Mouse (Mus musculus) 3T3-L1 (cell line): Measurements from ENCODE around the gene Slc6a13.
A peak's percentile ranks its signal among the peaks of the same experiment; 100 is the strongest.

Experiments used
- DNase-seq: peaks from one replicate; pipeline ENCODE4 v3.0.0-alpha.2; 2015; ENCODE audit warnings: low read depth, low spot score

Slc6a13 gene

DNA sequence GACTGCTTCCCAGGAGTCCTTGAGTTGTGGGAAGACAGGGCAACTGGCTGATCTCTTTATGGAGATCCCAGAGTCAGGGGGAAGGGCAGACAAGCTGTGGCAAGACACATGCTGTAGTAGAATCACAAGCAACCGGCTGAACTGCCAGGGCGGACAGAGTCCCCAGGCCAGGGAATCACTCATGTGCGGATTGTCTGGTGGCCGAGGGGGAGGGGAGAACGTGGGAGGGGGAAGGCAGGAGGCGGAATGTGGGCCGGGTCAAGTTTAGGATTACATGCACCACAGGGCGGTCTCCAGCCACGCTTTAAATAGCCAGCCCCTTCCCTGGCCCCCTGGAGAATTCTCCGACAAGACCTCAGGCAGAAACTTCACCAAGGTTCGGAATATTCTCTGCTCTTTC, at the start of gene Slc6a13:
Slc6a13 (plus strand) TSS at position 274 of the 400 bp plus-strand sequence.
- no peak for DNase-seq

GRCm38 (mm10) chr6:121250406-121250805, 49.6 kb upstream of the Slc6a13 start:
- no peak for DNase-seq

GRCm38 (mm10) chr6:121251256-121251655, 48.8 kb upstream of the Slc6a13 start:
- no peak for DNase-seq

DNA sequence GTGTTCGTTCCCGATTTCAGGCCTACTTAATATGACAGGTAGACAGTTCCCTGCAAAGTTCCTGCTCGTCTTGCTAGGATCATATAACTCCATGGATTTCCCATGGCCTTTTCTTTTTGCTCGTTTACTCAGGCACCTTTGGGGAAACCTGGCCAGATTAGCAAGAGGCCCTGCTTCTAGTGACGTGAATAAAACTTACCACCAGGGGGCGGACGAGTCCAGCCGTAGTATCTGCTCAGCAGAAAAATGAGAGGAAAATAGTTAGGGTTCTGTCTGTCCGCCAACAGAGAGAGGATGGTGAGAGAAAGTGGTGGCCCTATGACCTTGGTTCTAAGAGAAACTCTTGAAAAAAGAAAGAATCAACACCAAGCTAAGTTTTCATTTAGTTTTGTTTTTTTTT, 39.5 kb upstream of the Slc6a13 start:
- DNase-seq = peak; percentile 81

DNA sequence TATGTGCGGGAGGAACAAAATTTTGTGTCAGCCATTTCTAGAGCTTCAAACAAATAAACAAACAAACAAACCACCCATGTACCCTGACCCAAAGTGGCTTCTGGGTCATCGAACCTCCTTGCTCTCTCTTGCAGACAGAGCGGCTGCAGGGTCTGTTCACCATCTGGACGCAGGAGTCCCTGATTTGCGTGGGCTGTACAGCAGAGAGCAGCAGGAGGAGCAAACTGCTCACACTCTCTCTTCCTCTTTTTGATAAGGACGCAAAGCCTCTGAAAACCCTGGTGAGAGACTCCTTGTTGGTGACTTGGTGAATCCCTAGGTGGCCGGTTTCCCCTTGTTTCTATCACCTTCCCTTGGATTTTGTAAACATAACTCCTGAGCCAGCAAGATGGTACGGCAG, 38.8 kb upstream of the Slc6a13 start:
- no peak for DNase-seq

DNA sequence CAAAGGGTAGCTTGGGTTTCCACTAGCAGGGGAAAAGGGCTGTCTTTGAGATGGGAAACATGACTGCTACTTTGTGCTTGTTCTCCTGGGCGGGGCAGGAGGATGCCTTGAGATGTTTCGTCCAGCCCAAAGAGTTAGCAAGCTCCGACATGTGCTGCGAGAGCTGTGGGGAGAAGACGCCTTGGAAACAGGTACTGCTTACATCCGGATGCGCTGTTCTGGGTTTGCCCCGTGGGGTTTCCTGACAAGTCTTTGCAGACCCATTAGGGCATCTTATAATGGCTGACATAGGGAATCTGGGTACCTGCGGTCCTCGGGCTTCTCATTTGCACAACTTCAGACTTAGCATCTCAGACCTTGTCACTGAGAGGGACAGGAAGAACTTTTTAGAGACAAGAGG, 38.0 kb upstream of the Slc6a13 start:
- DNase-seq = no peak

GRCm38 (mm10) chr6:121262496-121262895, 37.5 kb upstream of the Slc6a13 start:
- no peak for DNase-seq

GRCm38 (mm10) chr6:121270156-121270555, 29.9 kb upstream of the Slc6a13 start:
- DNase-seq = no peak

- DNase-seq = no peak
These were observed 28.3 kb upstream of the Slc6a13 start for GRCm38 (mm10) chr6:121271707-121272074.

GRCm38 (mm10) chr6:121272075-121272800, 27.8 kb upstream of the Slc6a13 start:
- peak; percentile 99 for DNase-seq

DNA sequence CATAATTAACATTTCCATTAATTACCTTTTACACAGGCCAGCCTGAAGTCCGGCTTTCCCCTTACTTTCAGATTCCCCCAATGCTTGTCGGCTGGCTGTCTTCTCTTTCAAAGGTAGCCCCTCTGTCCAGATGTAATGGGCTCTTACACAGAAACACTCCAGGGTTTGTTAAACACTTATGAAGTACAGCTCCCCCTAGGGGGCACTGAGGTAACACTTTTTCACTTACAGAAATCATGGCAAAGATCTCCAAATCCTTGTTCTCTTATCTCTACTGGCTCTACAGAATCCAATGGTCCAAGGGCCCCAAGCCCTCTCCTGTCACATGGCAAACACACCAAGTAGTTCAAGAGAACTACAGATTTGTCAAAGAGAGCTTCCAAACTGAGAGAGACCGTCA, 25.7 kb upstream of the Slc6a13 start:
- DNase-seq = peak; percentile 72

GRCm38 (mm10) chr6:121284132-121284531, 15.9 kb upstream of the Slc6a13 start:
- peak; percentile 6 for DNase-seq

DNA sequence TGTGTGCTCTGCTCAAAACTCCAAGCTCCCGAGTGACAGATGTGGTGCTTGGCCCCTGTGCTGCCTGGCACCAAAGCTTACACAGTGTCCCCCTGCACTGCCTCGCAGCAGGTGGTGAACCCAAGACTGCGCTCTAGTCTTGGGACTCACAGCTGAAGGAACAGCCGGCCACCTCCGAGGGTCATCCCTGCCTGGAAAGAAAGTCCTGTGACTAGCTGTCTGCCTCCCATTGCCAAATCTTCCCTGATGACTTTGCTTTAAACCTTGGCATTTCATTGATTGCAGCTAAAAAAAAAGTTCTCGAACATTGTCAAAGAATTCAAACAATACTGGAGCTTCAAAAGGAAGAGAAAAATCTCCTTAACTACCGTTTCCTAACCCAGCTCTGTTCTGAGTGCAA, 710 bp upstream of the Slc6a13 start:
- no peak for DNase-seq

- no peak for DNase-seq
These were observed 477 bp downstream of the Slc6a13 start for GRCm38 (mm10) chr6:121300504-121300903.

DNA sequence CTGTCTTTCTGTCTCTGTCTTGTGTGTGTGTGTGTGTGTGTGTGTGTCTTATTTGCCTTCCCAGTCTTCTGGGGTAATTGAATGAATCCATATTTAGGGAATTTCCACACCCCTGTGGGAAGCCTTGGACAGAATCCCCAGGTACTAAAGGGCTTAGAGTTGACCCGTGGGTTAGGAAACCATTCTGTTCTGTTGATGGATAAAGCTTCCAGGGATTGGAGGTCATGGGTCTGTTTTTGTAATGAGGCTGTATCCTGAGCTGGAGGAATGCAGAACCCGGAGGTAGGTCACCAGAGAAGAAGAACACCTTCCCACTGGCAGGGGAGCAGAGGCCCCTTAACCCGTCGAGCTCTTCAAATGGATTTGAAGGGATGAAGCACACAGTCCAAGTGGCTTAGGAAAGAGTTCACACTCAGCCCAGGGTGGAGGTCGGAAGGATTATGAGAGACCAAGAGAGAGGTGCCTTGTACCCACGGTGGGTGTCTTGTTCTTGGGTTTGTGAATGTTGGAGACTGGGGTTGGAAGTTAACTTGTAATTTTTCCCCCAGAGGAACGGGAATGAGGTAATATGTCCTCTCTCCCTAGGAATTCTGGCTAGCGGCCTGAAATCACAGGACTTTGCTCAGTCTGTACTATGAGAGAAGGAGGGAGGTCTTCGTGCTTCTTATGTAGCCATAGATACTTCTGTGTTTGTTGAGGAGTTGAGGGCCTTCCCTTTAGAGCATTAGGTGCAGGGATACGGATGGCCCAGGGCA, 3.6 kb downstream of the Slc6a13 start:
- no peak for DNase-seq

DNA sequence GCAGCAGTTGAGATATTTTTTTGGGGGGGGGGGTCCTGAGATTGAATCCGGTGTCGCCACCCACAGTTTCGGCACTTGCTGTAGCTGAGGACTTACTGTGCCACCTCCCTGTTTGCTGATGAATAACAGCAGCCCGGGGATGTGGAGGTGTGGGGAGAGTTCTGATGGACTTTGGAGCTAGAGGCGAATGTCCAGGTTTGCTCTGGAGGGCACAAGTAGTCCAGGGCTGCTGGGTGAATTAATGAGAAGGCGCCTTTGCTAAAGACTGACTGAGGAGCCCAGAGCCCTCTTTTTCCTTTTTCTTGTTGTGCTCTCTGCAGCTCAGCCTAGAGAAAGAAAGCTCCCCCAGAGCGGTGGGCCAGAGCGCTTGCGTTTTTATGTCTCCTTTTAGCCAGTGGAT, 4.6 kb downstream of the Slc6a13 start:
- no peak for DNase-seq

GRCm38 (mm10) chr6:121305571-121305970, 5.5 kb downstream of the Slc6a13 start:
- DNase-seq = no peak

DNA sequence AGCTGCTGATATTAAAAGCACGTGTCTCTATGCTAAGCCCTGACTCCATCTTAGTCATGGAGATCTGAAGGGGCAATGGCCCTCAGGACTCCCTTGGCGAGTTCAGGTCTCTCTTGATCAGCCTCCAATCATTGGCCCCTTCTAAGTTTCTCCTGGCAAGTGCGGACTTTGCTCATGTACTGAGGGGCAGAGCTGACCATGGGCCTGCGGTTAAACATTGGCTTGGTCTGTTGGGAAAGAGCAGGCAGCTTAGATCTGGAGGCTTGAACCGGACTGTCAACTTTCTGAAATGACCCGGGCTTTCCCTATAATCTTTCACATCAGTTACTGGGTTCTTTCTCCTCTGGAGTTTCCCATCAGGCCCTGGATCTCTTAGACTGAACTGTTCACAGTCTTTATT, 11.0 kb downstream of the Slc6a13 start:
- no peak for DNase-seq

- no peak for DNase-seq
These were observed 19.1 kb downstream of the Slc6a13 start for GRCm38 (mm10) chr6:121319099-121319498.

- no peak for DNase-seq
These were observed 22.5 kb downstream of the Slc6a13 start for GRCm38 (mm10) chr6:121322381-121323110.

GRCm38 (mm10) chr6:121325298-121325697, 25.3 kb downstream of the Slc6a13 start:
- no peak for DNase-seq

DNA sequence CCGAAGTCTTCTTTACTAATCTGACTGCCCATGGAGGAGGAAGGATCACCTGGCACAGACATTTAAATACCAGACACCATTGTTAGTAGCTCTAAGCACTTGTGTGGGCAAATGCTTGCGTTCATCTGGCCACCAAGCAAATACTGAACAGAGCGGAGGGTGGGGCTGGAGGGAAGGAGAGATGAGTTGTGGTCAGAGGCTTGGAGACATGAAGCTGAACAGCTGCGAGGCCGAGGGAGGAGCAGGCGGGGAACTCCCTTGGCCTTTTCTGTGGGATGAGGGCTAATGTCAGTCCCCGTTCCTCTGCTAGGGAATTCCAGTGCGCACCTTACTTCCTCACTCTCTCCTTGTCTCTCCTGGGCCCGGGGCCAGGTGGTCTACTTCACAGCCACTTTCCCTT, 25.7 kb downstream of the Slc6a13 start:
- DNase-seq = no peak
